Mouse (Mus musculus): ENCODE data around the gene Stat4. TPM values are rescaled to one million over a fixed set of nuclear protein-coding genes. Genes with fewer than 3 reads are reported as not detected.
"Not testable (repeated sequence)": the region's sequence is repeated elsewhere in the genome, so short reads cannot be mapped to it uniquely, and the experiment has no call there.

Gene Stat4
- polyA plus RNA-seq, 1 experiment from 2014 or later = 0.57 TPM

GRCm38 (mm10) chr1:52039151-52039550, 52.2 kb downstream of the Stat4 start:
- WGBS = 48% methylated on average over 7 of the region's 7 CpGs
- H3K27ac ChIP-seq (replicated peaks) = no peak overlapping the region
- ATAC-seq (ENCODE audit: low read depth) = no peak
- no peaks in the 10 kb centered on the region for H3K9me3 ChIP-seq
- H3K4me2 ChIP-seq = no peak overlapping the region
- no peaks in the 10 kb centered on the region for H3K27me3 ChIP-seq
- H3K9ac ChIP-seq = no peak overlapping the region
- no peak overlapping the region for H3K4me3 ChIP-seq
- peaks cover 6% of the 10 kb centered on the region; the same call in 1 of the 2 replicates for H3K4me1 ChIP-seq (replicated peaks)
- no peaks in the 10 kb centered on the region for H3K36me3 ChIP-seq

- Histone ChIP-seq H3K36me3 (no peaks in the 10 kb centered on the region), H3K27me3 (no peaks in the 10 kb centered on the region), H3K4me1 (replicated peaks) (peaks cover 6% of the 10 kb centered on the region; the same call in 1 of the 2 replicates), H3K4me3 (no peak overlapping the region), H3K27ac (replicated peaks) (no peak overlapping the region), H3K9ac (no peak overlapping the region), H3K4me2 (no peak overlapping the region), H3K9me3 (no peaks in the 10 kb centered on the region)
- 74% methylated on average over 9 of the region's 9 CpGs for WGBS
- no peak for ATAC-seq (ENCODE audit: low read depth)
Observed at GRCm38 (mm10) chr1:52039626-52040025, 52.7 kb downstream of the Stat4 start.

GRCm38 (mm10) chr1:52040366-52041061, 53.6 kb downstream of the Stat4 start:
- Histone ChIP-seq H3K4me2 (no peak overlapping the region), H3K9ac (no peak overlapping the region), H3K9me3 (no peaks in the 10 kb centered on the region), H3K4me3 (no peak overlapping the region), H3K4me1 (replicated peaks) (peaks cover 6% of the 10 kb centered on the region; the same call in 1 of the 2 replicates), H3K27me3 (no peaks in the 10 kb centered on the region), H3K36me3 (no peaks in the 10 kb centered on the region), H3K27ac (replicated peaks) (no peak overlapping the region)
- no peak for ATAC-seq (ENCODE audit: low read depth)
- WGBS = 87% methylated on average over 11 of the region's 11 CpGs

- peaks cover 6% of the 10 kb centered on the region; the same call in 1 of the 2 replicates for H3K4me1 ChIP-seq (replicated peaks)
- WGBS = 68% methylated on average over 4 of the region's 4 CpGs
- H3K36me3 ChIP-seq = no peaks in the 10 kb centered on the region
- H3K4me3 ChIP-seq = no peak overlapping the region
- no peak for ATAC-seq (ENCODE audit: low read depth)
- no peak overlapping the region for H3K4me2 ChIP-seq
- H3K27ac ChIP-seq (replicated peaks) = no peak overlapping the region
- H3K27me3 ChIP-seq = no peaks in the 10 kb centered on the region
- H3K9ac ChIP-seq = no peak overlapping the region
- H3K9me3 ChIP-seq = no peaks in the 10 kb centered on the region
Observed at GRCm38 (mm10) chr1:52043191-52043590, 56.2 kb downstream of the Stat4 start.

GRCm38 (mm10) chr1:52046891-52047290, 59.9 kb downstream of the Stat4 start:
- not testable (repeated sequence) for H3K9ac ChIP-seq; H3K4me2 ChIP-seq; H3K27me3 ChIP-seq; H3K4me1 ChIP-seq (replicated peaks); H3K27ac ChIP-seq (replicated peaks); H3K36me3 ChIP-seq; ATAC-seq (ENCODE audit: low read depth); H3K9me3 ChIP-seq; H3K4me3 ChIP-seq
- WGBS = 94% methylated on average over 10 of the region's 10 CpGs

GRCm38 (mm10) chr1:52048711-52049110, 61.8 kb downstream of the Stat4 start:
- Histone ChIP-seq H3K36me3 (no peaks in the 10 kb centered on the region), H3K9me3 (no peaks in the 10 kb centered on the region), H3K4me2 (no peak overlapping the region), H3K9ac (no peak overlapping the region), H3K4me1 (replicated peaks) (no peaks in the 10 kb centered on the region), H3K27me3 (no peaks in the 10 kb centered on the region), H3K4me3 (no peak overlapping the region), H3K27ac (replicated peaks) (no peak overlapping the region)
- ATAC-seq (ENCODE audit: low read depth) = no peak
- 60% methylated on average over 2 of the region's 2 CpGs for WGBS

- Histone ChIP-seq H3K4me2 (no peak overlapping the region), H3K27ac (replicated peaks) (no peak overlapping the region), H3K27me3 (no peaks in the 10 kb centered on the region), H3K4me1 (replicated peaks) (no peaks in the 10 kb centered on the region), H3K36me3 (no peaks in the 10 kb centered on the region), H3K4me3 (no peak overlapping the region), H3K9ac (no peak overlapping the region), H3K9me3 (no peaks in the 10 kb centered on the region)
- ATAC-seq (ENCODE audit: low read depth) = no peak
- 92% methylated on average over 3 of the region's 3 CpGs for WGBS
Observed at GRCm38 (mm10) chr1:52049827-52050226, 62.9 kb downstream of the Stat4 start.

GRCm38 (mm10) chr1:52051542-52051941, 64.6 kb downstream of the Stat4 start:
- no peak overlapping the region for H3K4me3 ChIP-seq
- 42% methylated on average over 3 of the region's 3 CpGs for WGBS
- H3K27ac ChIP-seq (replicated peaks) = no peak overlapping the region
- no peaks in the 10 kb centered on the region for H3K4me1 ChIP-seq (replicated peaks)
- no peak overlapping the region for H3K4me2 ChIP-seq
- ATAC-seq (ENCODE audit: low read depth) = no peak
- no peaks in the 10 kb centered on the region for H3K27me3 ChIP-seq
- no peak overlapping the region for H3K9ac ChIP-seq
- H3K9me3 ChIP-seq = no peaks in the 10 kb centered on the region
- H3K36me3 ChIP-seq = no peaks in the 10 kb centered on the region

- no peak overlapping the region for H3K4me2 ChIP-seq
- no peaks in the 10 kb centered on the region for H3K36me3 ChIP-seq
- no peaks in the 10 kb centered on the region for H3K9me3 ChIP-seq
- no peak for ATAC-seq (ENCODE audit: low read depth)
- no peak overlapping the region for H3K27ac ChIP-seq (replicated peaks)
- H3K4me3 ChIP-seq = no peak overlapping the region
- WGBS = 86% methylated on average over 9 of the region's 9 CpGs
- no peaks in the 10 kb centered on the region for H3K27me3 ChIP-seq
- H3K4me1 ChIP-seq (replicated peaks) = no peaks in the 10 kb centered on the region
- H3K9ac ChIP-seq = no peak overlapping the region
Observed at GRCm38 (mm10) chr1:52052910-52053309, 66.0 kb downstream of the Stat4 start.

- 89% methylated on average over 4 of the region's 4 CpGs for WGBS
- Histone ChIP-seq H3K4me3 (no peak overlapping the region), H3K27ac (replicated peaks) (no peak overlapping the region), H3K27me3 (no peaks in the 10 kb centered on the region), H3K4me1 (replicated peaks) (no peaks in the 10 kb centered on the region), H3K4me2 (no peak overlapping the region), H3K9me3 (no peaks in the 10 kb centered on the region), H3K9ac (no peak overlapping the region), H3K36me3 (no peaks in the 10 kb centered on the region)
- ATAC-seq (ENCODE audit: low read depth) = no peak
Observed at GRCm38 (mm10) chr1:52055947-52056346, 69.0 kb downstream of the Stat4 start.

GRCm38 (mm10) chr1:52057153-52057552, 70.2 kb downstream of the Stat4 start:
- Histone ChIP-seq H3K27ac (replicated peaks) (no peak overlapping the region), H3K9ac (no peak overlapping the region), H3K9me3 (no peaks in the 10 kb centered on the region), H3K27me3 (no peaks in the 10 kb centered on the region), H3K4me3 (no peak overlapping the region), H3K4me2 (no peak overlapping the region), H3K4me1 (replicated peaks) (no peaks in the 10 kb centered on the region), H3K36me3 (no peaks in the 10 kb centered on the region)
- WGBS = 84% methylated on average over 5 of the region's 5 CpGs
- no peak for ATAC-seq (ENCODE audit: low read depth)

GRCm38 (mm10) chr1:52066276-52066675, 79.3 kb downstream of the Stat4 start:
- no peak for ATAC-seq (ENCODE audit: low read depth)
- no peaks in the 10 kb centered on the region for H3K4me1 ChIP-seq (replicated peaks)
- H3K27me3 ChIP-seq = no peaks in the 10 kb centered on the region
- H3K4me3 ChIP-seq = no peak overlapping the region
- H3K9me3 ChIP-seq = no peaks in the 10 kb centered on the region
- H3K36me3 ChIP-seq = no peaks in the 10 kb centered on the region
- H3K9ac ChIP-seq = no peak overlapping the region
- H3K27ac ChIP-seq (replicated peaks) = no peak overlapping the region
- WGBS = 92% methylated on average over 1 of the region's 1 CpGs
- H3K4me2 ChIP-seq = no peak overlapping the region

- Histone ChIP-seq H3K9ac (no peak overlapping the region), H3K27me3 (no peaks in the 10 kb centered on the region), H3K4me2 (no peak overlapping the region), H3K4me3 (no peak overlapping the region), H3K4me1 (replicated peaks) (no peaks in the 10 kb centered on the region), H3K27ac (replicated peaks) (no peak overlapping the region), H3K36me3 (no peaks in the 10 kb centered on the region), H3K9me3 (no peaks in the 10 kb centered on the region)
- 88% methylated on average over 3 of the region's 3 CpGs for WGBS
- ATAC-seq (ENCODE audit: low read depth) = no peak
Observed at GRCm38 (mm10) chr1:52066694-52067093, 79.7 kb downstream of the Stat4 start.
